In the genomic region with DNA sequence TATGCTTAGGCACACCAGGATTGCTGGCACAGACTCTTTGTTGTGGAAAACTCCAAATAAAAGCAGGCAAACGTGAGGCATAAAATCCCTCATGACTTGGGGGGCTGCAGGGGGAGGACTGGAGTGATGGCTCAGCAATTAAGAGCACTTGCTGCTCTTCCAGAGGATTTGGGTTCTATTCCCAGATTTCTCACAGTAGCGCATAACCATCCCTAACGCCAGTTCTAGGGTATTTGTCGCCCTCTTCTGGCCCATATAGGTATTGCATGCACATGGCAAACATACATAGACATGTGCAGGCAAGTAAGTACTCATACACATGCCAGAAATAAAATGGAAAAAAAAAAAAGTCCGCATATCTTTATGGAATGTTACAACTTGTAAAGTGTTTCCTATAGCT, we compare ENCODE assay signal across 8 mouse cellular contexts.
DNase-seq lines count a peak whose midpoint lies in the region; ATAC-seq and TF ChIP-seq lines count a peak whose summit lies in the region.

No protein-coding gene starts in this region.

- no peaks in the 10 kb centered on the region for H3K27me3 ChIP-seq in liver, embryonic 12.5 days (replicated peaks)
- no peaks in the 10 kb centered on the region for H3K27me3 ChIP-seq in MEL (ENCODE audit: control insufficient read depth in 1 of 2, insufficient read depth in 2 of 2, low read length in 2 of 2)

- no peak for TF ChIP-seq EP300 in MEL (IDR thresholded peaks at IDR 0.05; ENCODE audit: low read depth in 1 of 2, low read length in 2 of 2)

- H3K79me2 ChIP-seq in MEL (ENCODE audit: control insufficient read depth, insufficient read depth, low read length, poor library complexity) = no peaks in the 10 kb centered on the region

- no peak for ATAC-seq in liver, embryonic 12.5 days

- TF ChIP-seq POLR2A in MEL (IDR thresholded peaks at IDR 0.05; ENCODE audit: control insufficient read depth in 1 of 2, insufficient read depth in 1 of 2, low read depth in 1 of 2, low read length in 2 of 2, poor library complexity in 1 of 2) = no peak

- H3K27ac ChIP-seq in liver, embryonic 12.5 days = no peak overlapping the region
- H3K27ac ChIP-seq in MEL (ENCODE audit: control insufficient read depth, low read depth, low read length) = no peak overlapping the region

- no peaks in the 10 kb centered on the region for H3K36me3 ChIP-seq in liver, embryonic 12.5 days
- no peaks in the 10 kb centered on the region for H3K36me3 ChIP-seq in MEL (ENCODE audit: control insufficient read depth in 1 of 2, insufficient read depth in 2 of 2, low read length in 2 of 2)

- H3K4me1 ChIP-seq in liver, embryonic 12.5 days = no peaks in the 10 kb centered on the region
- H3K4me1 ChIP-seq in MEL (ENCODE audit: control insufficient read depth in 1 of 2, insufficient read depth in 2 of 2, low read length in 2 of 2) = no peaks in the 10 kb centered on the region

- no peak overlapping the region for H3K9ac ChIP-seq in liver, embryonic 12.5 days
- no peak overlapping the region for H3K9ac ChIP-seq in MEL (ENCODE audit: control insufficient read depth, low read depth, low read length, poor library complexity, severe bottlenecking)

- H3K9me3 ChIP-seq in liver, embryonic 12.5 days (replicated peaks) = no peaks in the 10 kb centered on the region
- H3K9me3 ChIP-seq in MEL (replicated peaks; ENCODE audit: insufficient read depth, low read length) = no peaks in the 10 kb centered on the region

- DNase-seq in liver (peak; percentile 30), MEL (ENCODE audit: low read depth, low spot score) (peak; percentile 15)
- DNase-seq in adrenal gland, postnatal 10 days = peak; percentile 75
- DNase-seq in embryo, embryonic 9.5 days (ENCODE audit: extremely low spot score) = peak; percentile 68
- DNase-seq in kidney, postnatal 36 days = peak; percentile 12 to 71
- DNase-seq in right cerebral cortex, postnatal 4 days = peak; percentile 69
- DNase-seq in natural killer cell, adult 2 months (ENCODE audit: low spot score in 2 of 2) = no peak

- peak in 2 of 3 experiments; percentile 29 to 30; a peak in 4 of 6 replicates for TF ChIP-seq CTCF in MEL (IDR thresholded peaks at IDR 0.05 in 2 of 3, conservative IDR thresholded peaks at IDR 0.05 in 1 of 3; ENCODE audit: control insufficient read depth in 1 of 3, insufficient read depth in 1 of 3, low read depth in 2 of 3, low read length in 3 of 3, poor library complexity in 1 of 3, severe bottlenecking in 1 of 3)

- peak; percentile 22 for TF ChIP-seq RAD21 in MEL (IDR thresholded peaks at IDR 0.05; ENCODE audit: low read depth, low read length)

- WGBS in liver, embryonic 12.5 days (ENCODE audit: insufficient replicate concordance) = 23% methylated on average over 5 of the region's 5 CpGs

- no peak overlapping the region for H3K4me2 ChIP-seq in liver, embryonic 12.5 days

- no peak overlapping the region for H3K4me3 ChIP-seq in liver, embryonic 12.5 days
- no peak overlapping the region for H3K4me3 ChIP-seq in MEL (ENCODE audit: control insufficient read depth in 1 of 2, insufficient read depth in 1 of 2, low read depth in 2 of 2, low read length in 2 of 2)

TF ChIP-seq in MEL, 35 proteins besides CTCF, POLR2A, EP300 and RAD21:
- no peak for TF ChIP-seq BHLHE40 (IDR thresholded peaks at IDR 0.05; ENCODE audit: borderline replicate concordance, low read depth, low read length)
- TF ChIP-seq NRF1 (IDR thresholded peaks at IDR 0.05; ENCODE audit: insufficient read depth, low read depth, low read length, poor library complexity, severe bottlenecking) = no peak
- no peak for TF ChIP-seq MAFK (IDR thresholded peaks at IDR 0.05; ENCODE audit: borderline replicate concordance, low read depth, low read length)
- no peak for TF ChIP-seq ZMIZ1 (IDR thresholded peaks at IDR 0.05; ENCODE audit: low read depth, low read length)
- TF ChIP-seq ELF1 (IDR thresholded peaks at IDR 0.05; ENCODE audit: low read depth, low read length) = no peak
- TF ChIP-seq TAL1 (IDR thresholded peaks at IDR 0.05; ENCODE audit: low read length) = no peak
- no peak for TF ChIP-seq POLR2AphosphoS2 (IDR thresholded peaks at IDR 0.05; ENCODE audit: low read length)
- TF ChIP-seq MEF2A (IDR thresholded peaks at IDR 0.05; ENCODE audit: extremely low read depth, insufficient replicate concordance, low read depth, low read length, poor library complexity, severe bottlenecking) = no peak
- no peak for TF ChIP-seq SMC3 (IDR thresholded peaks at IDR 0.05; ENCODE audit: low read depth, low read length)
- no peak for TF ChIP-seq NELFE (IDR thresholded peaks at IDR 0.05; ENCODE audit: low read depth, low read length)
- no peak for TF ChIP-seq TBP (IDR thresholded peaks at IDR 0.05; ENCODE audit: low read depth, low read length)
- no peak for TF ChIP-seq TCF12 (IDR thresholded peaks at IDR 0.05; ENCODE audit: low read depth, low read length)

Comparison
In these comparisons a context has a peak if more than half of its experiments do, and no peak if none do; other contexts are left out.
1. DNase-seq: peak in liver (single experiment), MEL (single experiment), adrenal gland, postnatal 10 days (single experiment), embryo, embryonic 9.5 days (single experiment), kidney, postnatal 36 days (2 of 2) and right cerebral cortex, postnatal 4 days (single experiment); none in natural killer cell, adult 2 months (0 of 2).